Mouse (Mus musculus) CH12.LX (cell line): ENCODE data around the gene Sall2. TPM values are rescaled to one million over a fixed set of nuclear protein-coding genes. Genes with fewer than 3 reads are reported as not detected.

Source experiments
- DNase-seq: peaks from one replicate; pipeline ENCODE4 v3.0.0-alpha.2; 2013; ENCODE audit errors: extremely low read depth
- H3K27ac ChIP-seq: 2 replicates; pipeline ENCODE4 v1.5.1; 2012; ENCODE audit warnings: low read depth, mild to moderate bottlenecking, control low read depth, moderate library complexity; ENCODE audit not compliant: insufficient read depth
- H3K27me3 ChIP-seq: replicated peaks from 2 replicates; pipeline ENCODE3; 2012; ENCODE audit warnings: inconsistent platforms
- H3K36me3 ChIP-seq, 2 experiments: replicated peaks in 1 of 2; 2 replicates each; pipeline versions ENCODE3 to v1.6.1; 2012; ENCODE audit warnings: inconsistent platforms in 1 of 2, low read length in 1 of 2, mild to moderate bottlenecking in 1 of 2, mixed read lengths in 1 of 2, moderate library complexity in 1 of 2; ENCODE audit not compliant: control insufficient read depth in 1 of 2, insufficient read depth in 1 of 2
- H3K4me1 ChIP-seq, 2 experiments: 2 replicates each; pipeline ENCODE4 v1.6.1; 2012; ENCODE audit warnings: inconsistent platforms in 1 of 2, moderate library complexity in 1 of 2; ENCODE audit not compliant: insufficient read depth in 2 of 2, control insufficient read depth in 1 of 2
- H3K4me2 ChIP-seq: 2 replicates; pipeline ENCODE4 v1.6.1; 2012; ENCODE audit warnings: low read depth, mild to moderate bottlenecking, control low read depth; ENCODE audit not compliant: poor library complexity, insufficient read depth, severe bottlenecking
- H3K4me3 ChIP-seq, 3 experiments: fragments of 150-350 bp in 1 of 3; sonication (generic) in 1 of 3; replicated peaks in 1 of 3; 2 replicates each; pipeline versions ENCODE3 to v1.5.1; 2011 to 2012; ENCODE audit warnings: low read depth in 2 of 3, low read length in 2 of 3, mild to moderate bottlenecking in 2 of 3, moderate library complexity in 2 of 3, control low read depth in 1 of 3, improper control_type of control experiment in 1 of 3, inconsistent platforms in 1 of 3, mixed read lengths in 1 of 3; ENCODE audit not compliant: poor library complexity in 1 of 3
- H3K79me2 ChIP-seq: replicated peaks from 2 replicates; pipeline ENCODE4 v1.6.1; 2012; ENCODE audit warnings: mild to moderate bottlenecking, moderate library complexity; ENCODE audit not compliant: control insufficient read depth, poor library complexity, insufficient read depth, severe bottlenecking; ENCODE audit errors: extremely low read depth
- H3K9ac ChIP-seq: 2 replicates; pipeline ENCODE4 v1.6.1; 2012; ENCODE audit warnings: low read depth, mild to moderate bottlenecking, control low read depth, moderate library complexity; ENCODE audit not compliant: insufficient read depth
- H3K9me3 ChIP-seq: replicated peaks from 2 replicates; pipeline ENCODE3; 2012; ENCODE audit warnings: low read length, inconsistent platforms, mixed read lengths
- CHD2 ChIP-seq: IDR thresholded peaks from 2 replicates; pipeline ENCODE4 v1.6.1; 2011; ENCODE audit warnings: low read length, improper control_type of control experiment
- CTCF ChIP-seq, 2 experiments: IDR thresholded peaks in 1 of 2; conservative IDR thresholded peaks in 1 of 2; 2 replicates each; pipeline ENCODE4 v1.5.1; 2011 to 2012; ENCODE audit warnings: low read depth in 2 of 2, low read length in 2 of 2, improper control_type of control experiment in 1 of 2, inconsistent platforms in 1 of 2, mild to moderate bottlenecking in 1 of 2, moderate library complexity in 1 of 2
- EP300 ChIP-seq: IDR thresholded peaks from 2 replicates; pipeline ENCODE4 v1.6.1; 2011; ENCODE audit warnings: low read length, improper control_type of control experiment
- ETS1 ChIP-seq: conservative IDR thresholded peaks from 2 replicates; pipeline ENCODE4 v1.6.1; 2012; ENCODE audit warnings: low read depth, mild to moderate bottlenecking, inconsistent platforms, low read length, improper control_type of control experiment, moderate library complexity
- KAT2A ChIP-seq: IDR thresholded peaks from 2 replicates; pipeline ENCODE4 v1.6.1; 2012; ENCODE audit warnings: low read length, improper control_type of control experiment, inconsistent platforms; ENCODE audit not compliant: insufficient replicate concordance
- MEF2A ChIP-seq: IDR thresholded peaks from 2 replicates; pipeline ENCODE4 v1.6.1; 2014; ENCODE audit warnings: low read depth, mild to moderate bottlenecking, inconsistent platforms, low read length, improper control_type of control experiment, borderline replicate concordance
- MXI1 ChIP-seq: IDR thresholded peaks from 2 replicates; pipeline ENCODE4 v1.6.1; 2011; ENCODE audit warnings: mild to moderate bottlenecking, low read depth, low read length, improper control_type of control experiment
- NRF1 ChIP-seq: IDR thresholded peaks from 2 replicates; pipeline ENCODE4 v1.6.1; 2014; ENCODE audit warnings: low read depth, mild to moderate bottlenecking, inconsistent platforms, low read length, improper control_type of control experiment, moderate library complexity
- POLR2AphosphoS2 ChIP-seq: IDR thresholded peaks from 2 replicates; pipeline ENCODE4 v1.6.1; 2011; ENCODE audit warnings: low read depth, low read length, improper control_type of control experiment
- SIN3A ChIP-seq: IDR thresholded peaks from 2 replicates; pipeline ENCODE4 v1.6.1; 2012; ENCODE audit warnings: low read length, improper control_type of control experiment, inconsistent platforms
- SMC3 ChIP-seq: IDR thresholded peaks from 2 replicates; pipeline ENCODE4 v1.6.1; 2011; ENCODE audit warnings: low read depth, low read length, improper control_type of control experiment
- TBP ChIP-seq: conservative IDR thresholded peaks from 2 replicates; pipeline ENCODE4 v1.6.1; 2011; ENCODE audit warnings: low read depth, low read length, improper control_type of control experiment
- TCF12 ChIP-seq: IDR thresholded peaks from 2 replicates; pipeline ENCODE4 v1.6.1; 2014; ENCODE audit warnings: low read depth, mild to moderate bottlenecking, inconsistent platforms, low read length, improper control_type of control experiment
- UBTF ChIP-seq: IDR thresholded peaks from 2 replicates; pipeline ENCODE4 v1.6.1; 2012; ENCODE audit warnings: low read depth, mild to moderate bottlenecking, inconsistent platforms, low read length, improper control_type of control experiment, moderate library complexity
- USF2 ChIP-seq: conservative IDR thresholded peaks from 2 replicates; pipeline ENCODE4 v1.6.1; 2011; ENCODE audit warnings: low read depth, low read length, improper control_type of control experiment
- ZC3H11A ChIP-seq: IDR thresholded peaks from 2 replicates; pipeline ENCODE4 v1.6.1; 2012; ENCODE audit warnings: low read depth, mild to moderate bottlenecking, inconsistent platforms, low read length, improper control_type of control experiment
- ZMIZ1 ChIP-seq: IDR thresholded peaks from 2 replicates; pipeline ENCODE4 v1.6.1; 2012; ENCODE audit warnings: low read depth, mild to moderate bottlenecking, inconsistent platforms, low read length, improper control_type of control experiment
- dilution Hi-C: fragments of 300-500 bp; cut with MboI; formaldehyde crosslinking; loops from 2 replicates; pipeline ENCODE4 v1.14.3; 2020; ENCODE audit warnings: low sequenced_read_pairs; ENCODE audit not compliant: extremely low pct_unique_long_range_greater_than_20kb, extremely low pct_ligation_motif_present
- in situ Hi-C: fragments of 300-500 bp; cut with MboI; formaldehyde crosslinking; loops from 3 replicates; pipeline ENCODE4 v1.14.3; 2019; ENCODE audit warnings: low sequenced_read_pairs, low pct_ligation_motif_present, low pct_unique_long_range_greater_than_20kb, mixed read lengths
- polyA plus RNA-seq: library from polyadenylated mRNA; unstranded; fragments of >175 nt; gene quantifications from 2 replicates; pipeline ENCODE4 v1.2.1, GENCODE M21; 2012; ENCODE audit warnings: low read depth; ENCODE audit not compliant: insufficient read length
- total RNA-seq, 2 experiments: library from RNA; depleted of rRNA; stranded (reverse); fragments of 300-350 nt in 1 of 2; fragments of >200 nt in 1 of 2; gene quantifications; 2 replicates each; pipeline ENCODE4 v1.2.3; 2012 to 2014

Sall2 gene
- total and polyA plus RNA-seq, 3 experiments: 0.16 to 1.5 (median 0.40) TPM

DNA sequence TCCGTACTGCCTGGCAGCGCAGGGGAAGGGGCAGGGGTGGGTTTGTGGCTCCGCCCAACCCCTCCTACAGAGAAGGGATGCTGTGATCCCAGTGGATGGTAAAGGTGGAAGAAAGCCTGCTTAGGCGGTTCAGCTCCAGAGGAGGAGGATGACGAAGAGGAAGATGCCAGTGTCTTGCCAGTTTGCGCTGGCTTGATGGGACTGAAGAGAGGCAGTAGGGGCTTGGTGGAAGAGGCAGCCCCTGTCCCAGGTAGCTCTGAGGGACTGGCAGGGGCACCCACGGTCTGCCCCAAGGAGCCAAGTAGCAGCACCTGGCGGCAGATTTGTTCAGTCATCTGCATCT is 13.8 kb downstream of the Sall2 start:
- dilution Hi-C loops (no loop called here), in situ Hi-C loops (no loop called here)
- H3K9me3 ChIP-seq: peaks cover 2% of the 10 kb centered on the region
- H3K27ac ChIP-seq: no peak overlapping the region
- H3K4me1 ChIP-seq: peaks cover 2 to 6% of the 10 kb centered on the region in 2 experiments; a peak in 2 of 4 replicates
- no peak overlapping the region for H3K9ac ChIP-seq
- no peaks in the 10 kb centered on the region for H3K79me2 ChIP-seq
- H3K27me3 ChIP-seq: no peaks in the 10 kb centered on the region
- no peak for TF ChIP-seq SMC3
- TF ChIP-seq CHD2: no peak
- no peak for TF ChIP-seq ZMIZ1
- TF ChIP-seq USF2: no peak
- no peak for TF ChIP-seq TBP
- no peak for TF ChIP-seq EP300
- TF ChIP-seq KAT2A: no peak
- TF ChIP-seq POLR2AphosphoS2: no peak
- H3K4me2 ChIP-seq: no peak overlapping the region
- no peak for DNase-seq
- H3K36me3 ChIP-seq: peaks cover 0 to 4% of the 10 kb centered on the region in 2 experiments
- no peak overlapping the region for H3K4me3 ChIP-seq

DNA sequence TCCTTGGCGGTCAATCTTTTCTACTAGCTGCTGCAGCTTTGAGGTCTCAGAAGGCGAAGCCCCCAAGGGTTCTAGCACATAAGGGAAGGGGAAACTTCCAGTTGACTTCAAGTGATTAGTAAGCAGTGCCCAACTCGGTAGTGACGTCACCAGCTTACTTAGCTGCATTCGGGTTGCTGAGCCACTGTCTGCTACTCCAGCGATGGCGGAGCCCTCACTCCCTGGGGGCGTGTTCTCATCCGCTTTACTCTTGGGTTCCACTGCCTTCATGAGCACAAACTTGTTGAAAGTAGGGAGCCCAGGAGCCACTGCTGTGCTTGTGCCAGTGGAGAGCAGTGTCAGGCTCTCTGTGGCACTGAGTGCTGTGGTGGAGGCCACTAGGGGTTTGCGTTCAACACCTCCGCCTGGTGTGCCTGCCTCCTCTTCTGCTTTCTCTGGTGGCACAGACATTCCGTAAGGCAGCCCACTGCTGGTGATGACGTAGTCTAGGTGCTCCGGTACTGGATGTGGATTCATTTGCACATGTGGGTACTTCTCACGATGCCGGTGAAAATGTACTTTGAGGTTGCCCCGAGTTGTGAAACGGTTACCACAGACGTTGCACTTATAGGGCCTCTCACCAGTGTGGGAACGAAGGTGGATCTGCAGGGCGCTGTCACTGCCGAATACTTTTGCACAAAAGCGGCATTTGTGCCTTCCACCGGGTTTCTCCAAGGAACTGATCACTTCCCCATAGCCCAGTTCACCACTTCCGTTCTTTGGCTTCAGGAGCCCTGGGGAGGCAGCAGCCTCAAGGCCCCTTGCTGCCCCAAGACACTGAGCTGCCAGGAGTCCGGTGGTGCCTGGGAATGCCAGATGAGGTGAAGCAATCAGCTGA is 14.4 kb downstream of the Sall2 start:
- H3K79me2 ChIP-seq: no peaks in the 10 kb centered on the region

More for the DNA sequence above, 14.4 kb downstream of the Sall2 start:
- in situ Hi-C loops: no loop called here
- H3K4me3 ChIP-seq: no peak overlapping the region
- dilution Hi-C loops: no loop called here
- H3K9ac ChIP-seq: no peak overlapping the region
- no peak overlapping the region for H3K27ac ChIP-seq
- H3K4me2 ChIP-seq: no peak overlapping the region
- H3K27me3 ChIP-seq: no peaks in the 10 kb centered on the region
- peaks cover 0 to 5% of the 10 kb centered on the region in 2 experiments for H3K36me3 ChIP-seq
- DNase-seq: no peak
- H3K4me1 ChIP-seq: peaks cover 2 to 6% of the 10 kb centered on the region in 2 experiments; a peak in 2 of 4 replicates
- peaks cover 2% of the 10 kb centered on the region for H3K9me3 ChIP-seq
- no peak for TF ChIP-seq CTCF (conservative IDR thresholded peaks at IDR 0.05 in 1 of 2, IDR thresholded peaks at IDR 0.05 in 1 of 2; ENCODE audit: low read depth in 2 of 2, low read length in 2 of 2)
- TF ChIP-seq TBP: no peak
- no peak for TF ChIP-seq EP300
- TF ChIP-seq MEF2A: no peak
- TF ChIP-seq ETS1: no peak
- no peak for TF ChIP-seq ZC3H11A
- TF ChIP-seq TCF12: no peak
- TF ChIP-seq UBTF: no peak
- no peak for TF ChIP-seq NRF1
- no peak for TF ChIP-seq SIN3A
- TF ChIP-seq POLR2AphosphoS2: no peak
- no peak for TF ChIP-seq MXI1
